Mouse (Mus musculus) MEL (cell line): Measurements from ENCODE around the gene Zfp426. TPM values are rescaled to one million over a fixed set of nuclear protein-coding genes. Genes with fewer than 3 reads are reported as not detected.
A peak's percentile ranks its signal among the peaks of the same experiment; 100 is the strongest.

ENCODE experiments used
- DNase-seq: peaks from one replicate; pipeline ENCODE4 v3.0.0; 2011; ENCODE audit warnings: low read depth, low spot score
- H3K27ac ChIP-seq: 2 replicates; pipeline ENCODE4 v1.5.1; 2012; ENCODE audit warnings: low read depth, mild to moderate bottlenecking, control low read depth, low read length, moderate library complexity; ENCODE audit not compliant: control insufficient read depth
- H3K27me3 ChIP-seq, 2 experiments: fragments of 150-350 bp in 1 of 2; sonication (generic) in 1 of 2; 2 replicates each; pipeline ENCODE4 v1.6.1; 2012; ENCODE audit warnings: low read length in 2 of 2, mild to moderate bottlenecking in 2 of 2, improper control_type of control experiment in 1 of 2, moderate library complexity in 1 of 2; ENCODE audit not compliant: insufficient read depth in 2 of 2, control insufficient read depth in 1 of 2
- H3K36me3 ChIP-seq, 2 experiments: 2 replicates each; pipeline ENCODE4 v1.6.1; 2012 to 2014; ENCODE audit warnings: low read length in 2 of 2, improper control_type of control experiment in 1 of 2, inconsistent platforms in 1 of 2, mild to moderate bottlenecking in 1 of 2; ENCODE audit not compliant: insufficient read depth in 2 of 2, control insufficient read depth in 1 of 2
- H3K4me1 ChIP-seq, 2 experiments: fragments of 150-350 bp in 1 of 2; sonication (generic) in 1 of 2; 2 replicates each; pipeline ENCODE4 v1.6.1; 2012; ENCODE audit warnings: low read length in 2 of 2, improper control_type of control experiment in 1 of 2, mild to moderate bottlenecking in 1 of 2; ENCODE audit not compliant: insufficient read depth in 2 of 2, control insufficient read depth in 1 of 2
- H3K4me3 ChIP-seq, 2 experiments: fragments of 150-350 bp in 1 of 2; sonication (generic) in 1 of 2; 2 replicates each; pipeline ENCODE4 v1.5.1; 2012; ENCODE audit warnings: low read depth in 2 of 2, low read length in 2 of 2, mild to moderate bottlenecking in 2 of 2, moderate library complexity in 2 of 2, control low read depth in 1 of 2, improper control_type of control experiment in 1 of 2; ENCODE audit not compliant: control insufficient read depth in 1 of 2, insufficient read depth in 1 of 2
- H3K79me2 ChIP-seq: 2 replicates; pipeline ENCODE4 v1.6.1; 2012; ENCODE audit warnings: mild to moderate bottlenecking, low read length, moderate library complexity; ENCODE audit not compliant: control insufficient read depth, poor library complexity, insufficient read depth
- H3K9ac ChIP-seq: 2 replicates; pipeline ENCODE4 v1.6.1; 2012; ENCODE audit warnings: low read depth, mild to moderate bottlenecking, control low read depth, low read length, moderate library complexity; ENCODE audit not compliant: control insufficient read depth, poor library complexity, severe bottlenecking
- H3K9me3 ChIP-seq: fragments of 150-350 bp; sonication (generic); replicated peaks from 2 replicates; pipeline ENCODE4 v1.6.1; 2012; ENCODE audit warnings: mild to moderate bottlenecking, low read length, improper control_type of control experiment, moderate library complexity; ENCODE audit not compliant: insufficient read depth
- BHLHE40 ChIP-seq: IDR thresholded peaks from 2 replicates; pipeline ENCODE4 v1.6.1; 2012; ENCODE audit warnings: low read depth, mild to moderate bottlenecking, inconsistent platforms, low read length, improper control_type of control experiment, borderline replicate concordance
- CHD1 ChIP-seq: IDR thresholded peaks from 2 replicates; pipeline ENCODE4 v1.6.1; 2012; ENCODE audit warnings: low read depth, mild to moderate bottlenecking, inconsistent platforms, low read length, improper control_type of control experiment
- CHD2 ChIP-seq: IDR thresholded peaks from 2 replicates; pipeline ENCODE4 v1.6.1; 2011; ENCODE audit warnings: low read length, improper control_type of control experiment
- CTCF ChIP-seq, 3 experiments: IDR thresholded peaks in 2 of 3; conservative IDR thresholded peaks in 1 of 3; 2 replicates each; pipeline ENCODE4 v1.5.1; 2011 to 2012; ENCODE audit warnings: low read length in 3 of 3, low read depth in 2 of 3, mild to moderate bottlenecking in 2 of 3, improper control_type of control experiment in 1 of 3, inconsistent platforms in 1 of 3, mixed read lengths in 1 of 3, moderate library complexity in 1 of 3; ENCODE audit not compliant: control insufficient read depth in 1 of 3, insufficient read depth in 1 of 3, poor library complexity in 1 of 3, severe bottlenecking in 1 of 3
- ELF1 ChIP-seq: IDR thresholded peaks from 2 replicates; pipeline ENCODE4 v1.6.1; 2014; ENCODE audit warnings: low read depth, mild to moderate bottlenecking, inconsistent platforms, low read length, improper control_type of control experiment, moderate library complexity
- EP300 ChIP-seq, 2 experiments: IDR thresholded peaks; 2 replicates each; pipeline ENCODE4 v1.6.1; 2011; ENCODE audit warnings: improper control_type of control experiment in 2 of 2, low read length in 2 of 2, low read depth in 1 of 2, mild to moderate bottlenecking in 1 of 2
- ETS1 ChIP-seq: IDR thresholded peaks from 2 replicates; pipeline ENCODE4 v1.6.1; 2012; ENCODE audit warnings: low read depth, mild to moderate bottlenecking, inconsistent platforms, low read length, improper control_type of control experiment, moderate library complexity
- GABPA ChIP-seq: IDR thresholded peaks from 2 replicates; pipeline ENCODE4 v1.6.1; 2012; ENCODE audit warnings: low read depth, mild to moderate bottlenecking, inconsistent platforms, low read length, improper control_type of control experiment, moderate library complexity
- GATA1 ChIP-seq: IDR thresholded peaks from 2 replicates; pipeline ENCODE4 v1.6.1; 2011; ENCODE audit warnings: low read depth, low read length, improper control_type of control experiment
- HCFC1 ChIP-seq: IDR thresholded peaks from 2 replicates; pipeline ENCODE4 v1.6.1; 2012; ENCODE audit warnings: low read depth, mild to moderate bottlenecking, inconsistent platforms, low read length, improper control_type of control experiment, moderate library complexity
- KAT2A ChIP-seq: conservative IDR thresholded peaks from 2 replicates; pipeline ENCODE4 v1.6.1; 2012; ENCODE audit warnings: low read depth, low read length, improper control_type of control experiment, inconsistent platforms
- MAFK ChIP-seq: IDR thresholded peaks from 2 replicates; pipeline ENCODE4 v1.6.1; 2011; ENCODE audit warnings: low read depth, mild to moderate bottlenecking, low read length, improper control_type of control experiment, borderline replicate concordance
- MAX ChIP-seq: IDR thresholded peaks from 2 replicates; pipeline ENCODE4 v1.6.1; 2011; ENCODE audit warnings: low read length, improper control_type of control experiment
- MAZ ChIP-seq: IDR thresholded peaks from 2 replicates; pipeline ENCODE4 v1.6.1; 2012; ENCODE audit warnings: low read depth, mild to moderate bottlenecking, inconsistent platforms, low read length, improper control_type of control experiment
- MEF2A ChIP-seq: IDR thresholded peaks from 2 replicates; pipeline ENCODE4 v1.6.1; 2014; ENCODE audit warnings: low read depth, mild to moderate bottlenecking, inconsistent platforms, low read length, improper control_type of control experiment; ENCODE audit not compliant: poor library complexity, insufficient replicate concordance, severe bottlenecking; ENCODE audit errors: extremely low read depth
- MXI1 ChIP-seq: IDR thresholded peaks from 2 replicates; pipeline ENCODE4 v1.6.1; 2011; ENCODE audit warnings: mild to moderate bottlenecking, low read depth, low read length, improper control_type of control experiment
- MYC ChIP-seq: IDR thresholded peaks from 2 replicates; pipeline ENCODE4 v1.6.1; 2011; ENCODE audit warnings: low read depth, mild to moderate bottlenecking, low read length, improper control_type of control experiment, moderate library complexity
- NRF1 ChIP-seq: IDR thresholded peaks from 2 replicates; pipeline ENCODE4 v1.6.1; 2014; ENCODE audit warnings: low read depth, mild to moderate bottlenecking, inconsistent platforms, low read length, improper control_type of control experiment, moderate library complexity; ENCODE audit not compliant: poor library complexity, insufficient read depth, severe bottlenecking
- POLR2AphosphoS2 ChIP-seq: IDR thresholded peaks from 2 replicates; pipeline ENCODE4 v1.6.1; 2011; ENCODE audit warnings: low read length, improper control_type of control experiment
- POLR2AphosphoS5 ChIP-seq: IDR thresholded peaks from 2 replicates; pipeline ENCODE4 v1.6.1; 2012; ENCODE audit warnings: low read depth, borderline replicate concordance, mild to moderate bottlenecking, inconsistent platforms, low read length, moderate library complexity, mixed read lengths
- SIN3A ChIP-seq: IDR thresholded peaks from 2 replicates; pipeline ENCODE4 v1.6.1; 2012; ENCODE audit warnings: low read length, improper control_type of control experiment, inconsistent platforms
- SMC3 ChIP-seq: IDR thresholded peaks from 2 replicates; pipeline ENCODE4 v1.6.1; 2011; ENCODE audit warnings: low read depth, low read length, improper control_type of control experiment
- TAL1 ChIP-seq: IDR thresholded peaks from 2 replicates; pipeline ENCODE4 v1.6.1; 2012; ENCODE audit warnings: mild to moderate bottlenecking, inconsistent platforms, low read length, moderate library complexity, mixed read lengths
- USF1 ChIP-seq: IDR thresholded peaks from 2 replicates; pipeline ENCODE4 v1.6.1; 2014; ENCODE audit warnings: low read depth, mild to moderate bottlenecking, inconsistent platforms, low read length, improper control_type of control experiment, moderate library complexity
- ZC3H11A ChIP-seq: IDR thresholded peaks from 2 replicates; pipeline ENCODE4 v1.6.1; 2012; ENCODE audit warnings: low read depth, mild to moderate bottlenecking, inconsistent platforms, low read length, improper control_type of control experiment
- ZKSCAN1 ChIP-seq: IDR thresholded peaks from 2 replicates; pipeline ENCODE4 v1.6.1; 2012; ENCODE audit warnings: low read depth, mild to moderate bottlenecking, inconsistent platforms, low read length, improper control_type of control experiment, moderate library complexity
- ZMIZ1 ChIP-seq: IDR thresholded peaks from 2 replicates; pipeline ENCODE4 v1.6.1; 2012; ENCODE audit warnings: low read depth, mild to moderate bottlenecking, inconsistent platforms, low read length, improper control_type of control experiment, moderate library complexity
- ZNF384 ChIP-seq: IDR thresholded peaks from 2 replicates; pipeline ENCODE4 v1.6.1; 2012; ENCODE audit warnings: low read depth, mild to moderate bottlenecking, inconsistent platforms, low read length, improper control_type of control experiment
- polyA plus RNA-seq, 2 experiments: library from polyadenylated mRNA; stranded (reverse) in 1 of 2; unstranded in 1 of 2; fragments of >175 nt in 1 of 2; fragments of >200 nt in 1 of 2; gene quantifications; 2 replicates each; pipeline versions ENCODE4 v1.2.1 to v1.2.4; 2012; ENCODE audit warnings: low replicate concordance in 2 of 2, low read depth in 1 of 2; ENCODE audit not compliant: insufficient read length in 2 of 2, insufficient read depth in 1 of 2, missing spikeins in 1 of 2
- total RNA-seq: library from RNA; depleted of rRNA; stranded (reverse); fragments of 300-350 nt; gene quantifications from 2 replicates; pipeline ENCODE4 v1.2.3, GENCODE M21; 2012

Zfp426 gene
- total and polyA plus RNA-seq, 3 experiments, result 30.7 to 41.5 TPM; not detected in 1

GRCm38 (mm10) chr9:20476632-20477031 is 15.9 kb downstream of the Zfp426 start (continued):
- TF ChIP-seq MYC, result no peak
- TF ChIP-seq CHD2, result no peak
- peak; percentile 20; the same call in 1 of the 2 replicates for TF ChIP-seq MXI1
- TF ChIP-seq GATA1, result peak; percentile 52
- no peak for TF ChIP-seq POLR2AphosphoS2
- TF ChIP-seq BHLHE40, result no peak
- no peak for TF ChIP-seq GABPA
- TF ChIP-seq HCFC1, result no peak

DNA sequence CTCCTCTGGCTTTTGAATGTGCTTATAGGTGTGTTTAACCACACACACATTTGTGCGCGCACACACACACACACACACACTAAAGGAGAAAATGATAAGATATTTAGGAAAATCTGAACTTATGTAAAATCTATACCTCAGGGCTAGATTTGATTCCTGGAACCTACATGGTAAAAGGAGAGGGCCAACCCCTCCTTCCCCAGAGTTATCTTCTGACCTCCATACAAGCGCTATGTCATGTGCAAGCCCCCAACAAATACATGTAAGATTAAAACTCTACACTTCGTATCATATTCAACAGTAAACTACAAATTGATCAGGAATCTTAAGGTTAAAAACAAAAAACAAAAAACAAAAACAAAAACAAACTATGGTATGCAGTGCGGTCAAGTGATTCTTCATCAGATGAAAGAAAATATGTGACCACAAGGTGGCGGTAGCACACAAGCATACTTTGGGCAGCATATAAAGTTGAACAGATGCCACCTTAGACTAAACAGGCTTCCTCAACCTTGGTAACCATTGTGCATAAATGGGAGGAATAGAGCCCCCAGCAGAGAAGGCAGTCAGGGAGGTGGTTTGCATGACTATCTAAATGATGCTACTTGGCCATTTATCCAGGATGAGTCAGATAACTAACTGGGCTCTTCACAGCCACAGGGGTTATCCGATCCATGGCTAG is 25.6 kb downstream of the Zfp426 start:
- H3K4me1 ChIP-seq, result peaks cover 0 to 3% of the 10 kb centered on the region in 2 experiments; a peak in 1 of 4 replicates
- H3K9ac ChIP-seq, result no peak overlapping the region
- no peaks in the 10 kb centered on the region for H3K79me2 ChIP-seq
- peaks cover 0 to 19% of the 10 kb centered on the region in 2 experiments; a peak in 2 of 4 replicates for H3K36me3 ChIP-seq
- TF ChIP-seq SIN3A (peak; percentile 72), USF1 (no peak), MAZ (0 out of 2 replicates have a peak, but pooled peaks have one; percentile 42), GABPA (no peak), ZC3H11A (peak; percentile 98), MXI1 (no peak), POLR2AphosphoS5 (no peak), CTCF (IDR thresholded peaks at IDR 0.05 in 2 of 3, conservative IDR thresholded peaks at IDR 0.05 in 1 of 3; ENCODE audit: control insufficient read depth in 1 of 3, insufficient read depth in 1 of 3, low read depth in 2 of 3, low read length in 3 of 3, poor library complexity in 1 of 3, severe bottlenecking in 1 of 3) (peak; percentile 78 to 100 (median 99)), SMC3 (peak; percentile 99), MYC (peak; percentile 81; the same call in 1 of the 2 replicates), KAT2A (no peak), MAFK (no peak), POLR2AphosphoS2 (no peak), ETS1 (no peak), ZNF384 (peak; percentile 35; the same call in 1 of the 2 replicates), HCFC1 (peak; percentile 48; the same call in 1 of the 2 replicates), ELF1 (no peak), EP300 (IDR thresholded peaks at IDR 0.05; ENCODE audit: low read depth in 1 of 2, low read length in 2 of 2) (no peak), CHD2 (no peak), NRF1 (no peak), MEF2A (no peak), ZMIZ1 (no peak; the same call in 1 of the 2 replicates), CHD1 (no peak), ZKSCAN1 (no peak), MAX (no peak; the same call in 1 of the 2 replicates), TAL1 (no peak)
- H3K9me3 ChIP-seq, result no peaks in the 10 kb centered on the region
- DNase-seq, result peak; percentile 93
- H3K27me3 ChIP-seq, result peaks cover 0 to 5% of the 10 kb centered on the region in 2 experiments; a peak in 2 of 4 replicates
- no peak overlapping the region for H3K27ac ChIP-seq
- H3K4me3 ChIP-seq, result no peak overlapping the region
